Comparison of ENCODE assay signal across 12 mouse cellular contexts in the genomic region with DNA sequence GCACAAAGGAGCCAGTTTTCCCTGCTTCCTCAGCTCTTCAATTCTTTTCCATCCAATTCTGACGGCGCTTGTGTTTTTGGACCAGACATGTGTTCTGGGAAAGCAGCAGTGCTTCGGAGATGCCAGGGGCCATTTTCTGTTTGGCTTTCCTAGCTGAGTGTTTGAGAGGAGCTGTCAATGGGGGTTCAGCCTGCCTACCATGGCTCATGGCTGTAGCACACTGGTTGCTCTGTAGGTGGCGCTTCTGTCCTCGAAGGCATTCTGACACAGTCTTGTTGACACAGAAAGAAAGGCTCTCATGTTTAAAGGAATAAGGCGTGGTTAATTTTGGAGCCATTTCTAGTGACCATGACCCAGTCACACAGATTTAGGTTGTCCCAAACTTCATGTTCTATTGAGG. TPM values are rescaled to one million over a fixed set of nuclear protein-coding genes. Genes with fewer than 3 reads are reported as not detected.
A peak's percentile ranks its signal among the peaks of the same experiment; 100 is the strongest.
DNase-seq lines count a peak whose midpoint lies in the region; ATAC-seq and TF ChIP-seq lines count a peak whose summit lies in the region.
"Had no signal": no experiment of that assay in that cellular context is flagged by ENCODE, and none has a peak within 500 bp of the region (broad histone marks: within the 10 kb centered on the region; RNA-seq: fewer than 3 reads in every experiment).

No protein-coding gene starts in this region.

- intact Hi-C loops in gastrocnemius, adult 2 months (cut with DNase I), result no loop called here
- intact Hi-C loops in left cerebral cortex, postnatal 25 days (cut with DNase I), result no loop called here

- peak overlapping the region; percentile 43 for H3K4me2 ChIP-seq in liver, embryonic 11.5 days
- H3K4me2 ChIP-seq in forebrain, embryonic 16.5 days (ENCODE audit: low read length), result no peak overlapping the region
- H3K4me2 ChIP-seq: forebrain, embryonic 12.5 days; heart, embryonic 15.5 days; stomach, embryonic 15.5 days had no signal

- H3K9ac ChIP-seq in liver, embryonic 11.5 days (ENCODE audit: low read depth, low read length), result no peak overlapping the region
- H3K9ac ChIP-seq in forebrain, embryonic 16.5 days (replicated peaks; ENCODE audit: low read depth, low read length), result no peak overlapping the region
- H3K9ac ChIP-seq: forebrain, embryonic 12.5 days; heart, embryonic 15.5 days; stomach, embryonic 15.5 days had no signal

- H3K27ac ChIP-seq in gastrocnemius, adult 2 months, result no peak overlapping the region
- H3K27ac ChIP-seq in testis, adult 2 months (ENCODE audit: control insufficient read depth, insufficient read depth, low read depth, low read length), result no peak overlapping the region
- no peak overlapping the region for H3K27ac ChIP-seq in liver, embryonic 11.5 days (ENCODE audit: low read depth, low read length)
- no peak overlapping the region for H3K27ac ChIP-seq in forebrain, embryonic 16.5 days (ENCODE audit: low read length)
- H3K27ac ChIP-seq: forebrain, embryonic 12.5 days; heart, embryonic 15.5 days; midbrain, embryonic 10.5 days; stomach, embryonic 15.5 days had no signal

- peak; percentile 72 for ATAC-seq in liver, embryonic 11.5 days (replicated peaks; ENCODE audit: low FRiP score)
- ATAC-seq in forebrain, embryonic 16.5 days, result no peak

- H3K4me1 ChIP-seq in testis, adult 2 months (ENCODE audit: control insufficient read depth, insufficient read depth, low read length), result no peaks in the 10 kb centered on the region
- H3K4me1 ChIP-seq in liver, embryonic 11.5 days (replicated peaks; ENCODE audit: control insufficient read depth, insufficient read depth, low read length), result no peaks in the 10 kb centered on the region
- H3K4me1 ChIP-seq in forebrain, embryonic 16.5 days (replicated peaks; ENCODE audit: control insufficient read depth, insufficient read depth, low read length), result no peaks in the 10 kb centered on the region
- H3K4me1 ChIP-seq: forebrain, embryonic 12.5 days; midbrain, embryonic 10.5 days; stomach, embryonic 15.5 days had no signal

- H3K36me3 ChIP-seq in testis, adult 2 months (ENCODE audit: control insufficient read depth, insufficient read depth, low read length), result no peaks in the 10 kb centered on the region
- H3K36me3 ChIP-seq in liver, embryonic 11.5 days (ENCODE audit: control insufficient read depth, insufficient read depth, low read length), result no peaks in the 10 kb centered on the region
- no peaks in the 10 kb centered on the region for H3K36me3 ChIP-seq in forebrain, embryonic 16.5 days (ENCODE audit: control insufficient read depth, insufficient read depth)
- H3K36me3 ChIP-seq: forebrain, embryonic 12.5 days; heart, embryonic 15.5 days; midbrain, embryonic 10.5 days; stomach, embryonic 15.5 days had no signal

- DNase-seq in gastrocnemius, adult 2 months, result peak; percentile 21
- no peak for DNase-seq in gastrocnemius, adult 8-10 months (ENCODE audit: low spot score in 2 of 2)
- DNase-seq in testis, postnatal 14 days (ENCODE audit: low spot score), result no peak
- no peak for DNase-seq in liver, embryonic 11.5 days (ENCODE audit: low spot score)
- peak; percentile 13 to 22 for DNase-seq in thymus, postnatal 36 days
- DNase-seq in left cerebral cortex, postnatal 25 days (ENCODE audit: low spot score in 2 of 2), result no peak

- H3K27me3 ChIP-seq in testis, adult 2 months (ENCODE audit: control insufficient read depth, insufficient read depth, low read length), result no peaks in the 10 kb centered on the region
- H3K27me3 ChIP-seq in liver, embryonic 11.5 days (replicated peaks; ENCODE audit: control insufficient read depth, insufficient read depth, low read length), result no peaks in the 10 kb centered on the region
- H3K27me3 ChIP-seq in forebrain, embryonic 16.5 days (replicated peaks; ENCODE audit: control insufficient read depth, insufficient read depth, low read length), result no peaks in the 10 kb centered on the region
- H3K27me3 ChIP-seq: forebrain, embryonic 12.5 days; heart, embryonic 15.5 days; stomach, embryonic 15.5 days had no signal

- 73% methylated on average over 6 of the region's 6 CpGs for WGBS in liver, embryonic 11.5 days
- WGBS in forebrain, embryonic 16.5 days, result 74% methylated on average over 6 of the region's 6 CpGs

- no peaks in the 10 kb centered on the region for H3K9me3 ChIP-seq in liver, embryonic 11.5 days (ENCODE audit: control insufficient read depth, low read length)
- H3K9me3 ChIP-seq in forebrain, embryonic 16.5 days (ENCODE audit: control insufficient read depth, low read length), result no peaks in the 10 kb centered on the region
- H3K9me3 ChIP-seq: forebrain, embryonic 12.5 days; heart, embryonic 15.5 days; midbrain, embryonic 10.5 days; stomach, embryonic 15.5 days had no signal

- TF ChIP-seq CTCF in gastrocnemius, adult 2 months (IDR thresholded peaks at IDR 0.05), result peak; percentile 46
- TF ChIP-seq CTCF in testis, adult 2 months (IDR thresholded peaks at IDR 0.05; ENCODE audit: control insufficient read depth, insufficient read depth, insufficient replicate concordance, low read depth, low read length), result peak; percentile 41; the same call in 1 of the 2 replicates

- TF ChIP-seq POLR2A in testis, adult 2 months (IDR thresholded peaks at IDR 0.05; ENCODE audit: control insufficient read depth, low read depth, low read length), result no peak

- H3K4me3 ChIP-seq in gastrocnemius, adult 2 months, result no peak overlapping the region
- no peak overlapping the region; the same call in 1 of the 2 replicates for H3K4me3 ChIP-seq in testis, adult 2 months (ENCODE audit: control insufficient read depth, low read depth, low read length)
- H3K4me3 ChIP-seq in liver, embryonic 11.5 days (ENCODE audit: low read depth, low read length), result 0 out of 2 replicates have a peak overlapping the region, but pooled peaks have one; percentile 11
- no peak overlapping the region for H3K4me3 ChIP-seq in forebrain, embryonic 16.5 days (replicated peaks; ENCODE audit: low read length)
- H3K4me3 ChIP-seq: forebrain, embryonic 12.5 days; heart, embryonic 15.5 days; midbrain, embryonic 10.5 days; stomach, embryonic 15.5 days had no signal

RNA-seq across cellular contexts. Expression of a gene that starts 45.9 kb away (rescaled TPM):
- 10 to 100 TPM in 1 of 2 experiments, 1 to 10 TPM in 1; 3.0 to 11.2 TPM for total RNA-seq in gastrocnemius, adult 2 months (2021)
- total RNA-seq in gastrocnemius, adult 8-10 months (2022), result 1 to 10 TPM; 1.6 to 6.2 (median 4.0) TPM
- 2.2 and 2.3 TPM in 2 replicates for polyA plus RNA-seq in testis, adult 2 months (2012; rRNA removed)
- polyA plus RNA-seq in liver, embryonic 11.5 days (2014; fragmentation: Nextera tagmentation; extraction: Ambion mirVana), result 0.37 and 0.39 TPM in 2 replicates
- polyA plus RNA-seq in forebrain, embryonic 16.5 days (2015; fragmentation: Nextera tagmentation; extraction: Ambion mirVana), result 0.24 and 0.39 TPM in 2 replicates
- under 1 TPM; 0.64 TPM for total RNA-seq in left cerebral cortex, postnatal 25 days (2021)

Comparison
In these comparisons a context has a peak if more than half of its experiments do, and no peak if none do; other contexts are left out.
1. DNase-seq: peak in gastrocnemius, adult 2 months (single experiment) and thymus, postnatal 36 days (2 of 2); none in gastrocnemius, adult 8-10 months (0 of 2), testis, postnatal 14 days (single experiment), liver, embryonic 11.5 days (single experiment) and left cerebral cortex, postnatal 25 days (0 of 2).